Mouse (Mus musculus) embryonic facial prominence, embryonic 11.5 days (tissue): Measurements from ENCODE around the gene Ddx41. TPM values are rescaled to one million over a fixed set of nuclear protein-coding genes. Genes with fewer than 3 reads are reported as not detected.
"Not testable (repeated sequence)": the region's sequence is repeated elsewhere in the genome, so short reads cannot be mapped to it uniquely, and the experiment has no call there.

Experiments used
- ATAC-seq: fragments of 200-750 bp; cut with Nextera tagmentation; replicated peaks from 2 replicates; pipeline ENCODE4 v1.8.0; 2017; ENCODE audit warnings: low read depth; ENCODE audit not compliant: insufficient number of reproducible peaks, low FRiP score, low TSS enrichment
- DNase-seq: peaks from one replicate; pipeline ENCODE4 v3.0.0-alpha.2; 2015; ENCODE audit warnings: low spot score
- H3K27ac ChIP-seq: fragments of 300-500 bp; sonication (generic); replicated peaks from 2 replicates; pipeline ENCODE4 v1.5.1; 2014; ENCODE audit warnings: mild to moderate bottlenecking, low read depth, low read length, control low read depth
- H3K27me3 ChIP-seq: fragments of 300-500 bp; sonication (generic); 2 replicates; pipeline ENCODE4 v1.6.1; 2014; ENCODE audit warnings: mild to moderate bottlenecking, low read length, moderate library complexity, mixed read lengths; ENCODE audit not compliant: control insufficient read depth, insufficient read depth
- H3K36me3 ChIP-seq: fragments of 300-500 bp; sonication (generic); replicated peaks from 2 replicates; pipeline ENCODE4 v1.6.1; 2014; ENCODE audit warnings: low read depth, mild to moderate bottlenecking, low read length, moderate library complexity, mixed read lengths; ENCODE audit not compliant: control insufficient read depth, insufficient read depth
- H3K4me1 ChIP-seq: fragments of 300-500 bp; sonication (generic); 2 replicates; pipeline ENCODE4 v1.6.1; 2014; ENCODE audit warnings: low read length, mixed read lengths; ENCODE audit not compliant: control insufficient read depth, insufficient read depth
- H3K4me2 ChIP-seq: fragments of 300-500 bp; sonication (generic); 2 replicates; pipeline ENCODE4 v1.6.1; 2014; ENCODE audit warnings: low read depth, mild to moderate bottlenecking, control low read depth, low read length, moderate library complexity
- H3K4me3 ChIP-seq: fragments of 300-500 bp; sonication (generic); 2 replicates; pipeline ENCODE4 v1.5.1; 2014; ENCODE audit warnings: low read depth, low read length, control low read depth
- H3K9ac ChIP-seq: fragments of 300-500 bp; sonication (generic); replicated peaks from 2 replicates; pipeline ENCODE4 v1.6.1; 2014; ENCODE audit warnings: mild to moderate bottlenecking, control low read depth, low read length
- H3K9me3 ChIP-seq: fragments of 300-500 bp; sonication (generic); replicated peaks from 2 replicates; pipeline ENCODE4 v1.6.1; 2016; ENCODE audit warnings: mild to moderate bottlenecking, low read length, inconsistent platforms, mixed read lengths; ENCODE audit not compliant: control insufficient read depth
- WGBS: fragments of 180-500 bp; shearing (Covaris S2); extraction: QIAGEN DNeasy Blood & Tissue Kit; methylation state at CpG from one replicate; pipeline ENCODE4 v1.1.7; 2014; 5-methylcytosine and 5-hydroxymethylcytosine counted together
- polyA plus RNA-seq: library from polyadenylated mRNA; unstranded; fragments of >200 nt; fragmentation: Nextera tagmentation; extraction: Ambion mirVana; gene quantifications from 2 replicates; pipeline ENCODE4 v1.2.1, GENCODE M21; 2014

Ddx41 gene
- polyA plus RNA-seq, 1 experiment from 2014 or later = 77.7 TPM

DNA sequence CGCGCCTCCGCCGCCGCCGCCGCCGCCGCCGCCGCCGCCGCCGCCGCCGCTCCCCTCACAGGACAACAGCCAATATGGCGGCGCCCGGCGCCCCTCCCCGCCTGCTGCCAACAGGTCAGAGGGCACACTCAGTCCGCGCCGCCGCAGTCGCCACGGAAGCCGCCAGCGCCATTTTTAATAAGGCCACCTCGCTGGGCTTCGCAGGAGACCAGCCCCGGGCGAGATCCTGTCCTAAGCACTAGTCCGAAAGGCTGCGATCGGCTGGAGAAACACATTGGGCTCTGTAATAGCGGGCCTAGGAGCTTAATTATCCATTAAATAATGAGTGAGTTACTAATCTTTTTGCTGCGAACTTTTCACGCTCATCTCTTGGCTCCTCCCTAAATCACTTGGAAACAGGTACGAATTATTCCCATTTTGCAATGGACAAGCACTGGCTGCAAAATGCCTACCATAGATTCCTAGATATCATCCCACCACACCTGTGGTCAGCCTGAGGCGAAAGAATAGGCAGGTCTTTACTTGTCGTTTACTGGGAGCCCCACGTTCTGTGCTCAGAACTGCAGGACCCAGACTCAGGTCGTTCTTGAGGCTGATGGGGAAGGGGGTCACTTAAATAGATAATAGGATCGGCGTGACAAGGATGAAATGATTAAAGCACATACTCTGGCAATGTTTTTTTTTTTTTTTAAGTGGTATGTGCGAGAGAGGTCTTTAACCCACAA lies 34.7 kb upstream of the Ddx41 start, which contains the start of gene Fam193b:
Gene Fam193b, minus strand, starts transcription at position 94 of the 725 bp plus-strand sequence.
- Histone ChIP-seq H3K36me3 (no peaks in the 10 kb centered on the region; the same call in 1 of the 2 replicates), H3K4me3 (peak within 1 kb of the TSS; percentile 84), H3K27me3 (no peaks in the 10 kb centered on the region), H3K4me2 (peak within 1 kb of the TSS; percentile 63), H3K27ac (peak within 1 kb of the TSS; percentile 73), H3K9me3 (no peaks in the 10 kb centered on the region), H3K9ac (peak within 1 kb of the TSS; percentile 98), H3K4me1 (peaks cover 5% of the 10 kb centered on the region)
- DNase-seq = peak; percentile 95
- ATAC-seq = peak; percentile 78
- WGBS = 2% methylated on average over 47 of the region's 47 CpGs

DNA sequence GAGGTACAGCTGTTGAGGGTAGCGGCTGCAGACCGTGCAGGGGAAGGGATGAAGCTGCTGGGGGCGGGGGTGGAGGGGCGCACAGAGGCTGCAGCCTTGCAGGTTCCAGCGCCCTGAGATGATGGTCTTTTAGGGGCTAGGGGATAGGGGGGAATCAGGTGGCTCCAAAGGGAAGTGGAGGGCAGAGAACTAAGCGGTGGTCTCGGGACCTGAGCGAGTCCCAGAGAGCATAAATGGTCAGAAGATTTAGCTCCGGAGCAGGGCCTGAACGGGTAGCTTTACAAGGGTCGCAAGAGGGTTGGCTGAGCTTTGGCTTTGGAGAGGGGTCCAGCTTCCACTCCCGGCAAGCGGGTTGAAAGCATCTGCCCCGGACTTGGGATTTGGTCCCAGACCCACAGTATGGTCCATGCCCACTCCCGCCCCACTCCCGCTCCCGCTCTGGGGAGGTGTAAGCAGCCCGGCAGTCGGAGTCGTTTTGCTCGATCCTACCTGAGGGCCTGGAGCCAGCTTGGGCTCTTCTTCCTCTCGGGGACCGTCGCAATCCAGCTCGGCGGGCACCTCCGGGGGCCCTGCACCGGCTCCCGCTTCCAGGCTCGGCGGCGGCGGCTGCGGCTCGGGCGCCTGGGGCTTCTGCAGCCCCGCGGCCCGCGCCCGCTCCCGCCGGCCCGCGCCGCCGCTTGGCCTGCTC lies 34.0 kb upstream of the Ddx41 start:
- DNase-seq (peak; percentile 23), ATAC-seq (peak; percentile 74)
- H3K36me3 ChIP-seq = no peaks in the 10 kb centered on the region; the same call in 1 of the 2 replicates
- H3K9me3 ChIP-seq = no peaks in the 10 kb centered on the region
- H3K9ac ChIP-seq = peak overlapping the region; percentile 98
- peak overlapping the region; percentile 63 for H3K4me2 ChIP-seq
- H3K4me3 ChIP-seq = peak overlapping the region; percentile 84
- WGBS = 0% methylated on average over 43 of the region's 47 CpGs
- H3K27ac ChIP-seq = peak overlapping the region; percentile 73
- peaks cover 5% of the 10 kb centered on the region for H3K4me1 ChIP-seq
- H3K27me3 ChIP-seq = no peaks in the 10 kb centered on the region

GRCm38 (mm10) chr13:55569726-55570285 lies 33.3 kb upstream of the Ddx41 start:
- no peaks in the 10 kb centered on the region for H3K9me3 ChIP-seq
- ATAC-seq (peak; percentile 51; the same call in 1 of the 2 replicates), DNase-seq (peak; percentile 25)
- peak overlapping the region; percentile 98 for H3K9ac ChIP-seq
- peak overlapping the region; percentile 63 for H3K4me2 ChIP-seq
- H3K36me3 ChIP-seq = no peaks in the 10 kb centered on the region; the same call in 1 of the 2 replicates
- 2% methylated on average over 16 of the region's 16 CpGs for WGBS
- H3K27me3 ChIP-seq = no peaks in the 10 kb centered on the region
- peak overlapping the region; percentile 84 for H3K4me3 ChIP-seq
- H3K27ac ChIP-seq = no peak overlapping the region
- H3K4me1 ChIP-seq = peaks cover 5% of the 10 kb centered on the region

DNA sequence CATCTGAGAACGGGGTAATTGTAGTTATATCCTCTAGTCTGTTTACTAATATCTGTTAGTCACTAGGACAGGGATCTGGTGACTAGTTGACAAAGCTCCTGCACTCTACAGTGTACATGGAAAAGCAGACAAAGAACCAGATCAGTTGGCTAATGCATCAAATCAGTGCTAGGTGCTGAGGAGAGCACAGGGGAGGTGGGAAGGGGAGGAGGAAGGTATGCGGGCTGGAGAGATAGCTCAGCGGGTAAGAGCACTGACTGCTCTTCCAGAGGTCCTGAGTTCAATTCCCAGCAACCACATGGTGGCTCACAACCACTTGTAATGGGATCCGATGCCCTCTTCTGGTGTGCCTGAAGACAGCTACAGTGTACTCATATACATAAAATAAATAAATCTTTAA lies 32.1 kb upstream of the Ddx41 start:
- not testable (repeated sequence) for H3K4me1 ChIP-seq, H3K36me3 ChIP-seq, H3K4me2 ChIP-seq, DNase-seq, H3K9ac ChIP-seq, H3K27ac ChIP-seq, H3K4me3 ChIP-seq, H3K27me3 ChIP-seq, ATAC-seq, H3K9me3 ChIP-seq
- 88% methylated on average over 4 of the region's 4 CpGs for WGBS

GRCm38 (mm10) chr13:55567949-55568348 lies 31.5 kb upstream of the Ddx41 start:
- WGBS = 83% methylated on average over 2 of the region's 2 CpGs

DNA sequence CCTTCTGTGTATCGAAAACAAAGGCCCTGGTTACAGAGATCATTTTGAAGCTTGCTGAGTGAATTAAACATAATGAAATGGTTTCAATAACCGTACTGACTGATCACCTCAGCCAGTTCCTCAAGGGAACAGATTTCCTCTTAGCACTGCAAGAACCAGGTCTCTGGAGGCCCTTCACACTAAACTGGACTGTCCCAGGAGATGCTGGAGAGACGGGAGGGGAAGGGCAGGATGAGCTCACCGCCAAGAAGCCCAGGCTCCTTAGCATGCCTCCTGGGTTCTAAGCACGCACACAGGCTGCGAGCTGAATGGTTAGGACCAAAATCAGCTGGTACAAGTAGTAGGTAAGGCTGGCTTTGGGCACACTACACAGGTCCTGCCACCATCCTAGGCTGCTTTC lies 30.5 kb upstream of the Ddx41 start:
- H3K4me3 ChIP-seq = no peak overlapping the region
- no peak overlapping the region for H3K9ac ChIP-seq
- no peak for DNase-seq
- peaks cover 5% of the 10 kb centered on the region for H3K4me1 ChIP-seq
- no peak for ATAC-seq
- H3K27ac ChIP-seq = no peak overlapping the region
- no peaks in the 10 kb centered on the region for H3K9me3 ChIP-seq
- H3K4me2 ChIP-seq = no peak overlapping the region
- 89% methylated on average over 6 of the region's 6 CpGs for WGBS
- no peaks in the 10 kb centered on the region; the same call in 1 of the 2 replicates for H3K36me3 ChIP-seq
- no peaks in the 10 kb centered on the region for H3K27me3 ChIP-seq

More at GRCm38 (mm10) chr13:55567949-55568348, 31.5 kb upstream of the Ddx41 start:
- H3K9ac ChIP-seq = no peak overlapping the region
- H3K4me2 ChIP-seq = no peak overlapping the region
- H3K4me3 ChIP-seq = no peak overlapping the region
- H3K4me1 ChIP-seq = peaks cover 5% of the 10 kb centered on the region
- H3K36me3 ChIP-seq = no peaks in the 10 kb centered on the region; the same call in 1 of the 2 replicates
- DNase-seq (no peak), ATAC-seq (no peak)
- no peaks in the 10 kb centered on the region for H3K27me3 ChIP-seq
- no peaks in the 10 kb centered on the region for H3K9me3 ChIP-seq
- no peak overlapping the region for H3K27ac ChIP-seq

- Histone ChIP-seq H3K27ac (no peak overlapping the region), H3K36me3 (no peaks in the 10 kb centered on the region; the same call in 1 of the 2 replicates), H3K4me3 (no peak overlapping the region), H3K27me3 (no peaks in the 10 kb centered on the region), H3K4me2 (no peak overlapping the region), H3K4me1 (no peaks in the 10 kb centered on the region), H3K9me3 (no peaks in the 10 kb centered on the region), H3K9ac (no peak overlapping the region)
- DNase-seq = no peak
- ATAC-seq = no peak
- WGBS = 75% methylated on average over 7 of the region's 7 CpGs
Measured at GRCm38 (mm10) chr13:55563266-55563879, 26.9 kb upstream of the Ddx41 start.
